Mouse (Mus musculus) heart, postnatal 10 days (tissue): ENCODE results near the gene Asb6. TPM values are rescaled to one million over a fixed set of nuclear protein-coding genes. Genes with fewer than 3 reads are reported as not detected.
A peak's percentile ranks its signal among the peaks of the same experiment; 100 is the strongest.

Experiments used
- DNase-seq, 2 experiments: peaks; one replicate each; pipeline ENCODE4 v3.0.0; 2021
- intact Hi-C: fragments of 180-260 bp; cut with DNase I; formaldehyde crosslinking; loops from one replicate; pipeline ENCODE4 v1.15.1; 2025
- total RNA-seq, 2 experiments: library from RNA; stranded (reverse); gene quantifications; 2 replicates each; pipeline ENCODE4 v1.2.3; 2021

Gene Asb6
- total RNA-seq, 2 experiments from 2014 or later = 12.0 to 13.5 TPM

DNA sequence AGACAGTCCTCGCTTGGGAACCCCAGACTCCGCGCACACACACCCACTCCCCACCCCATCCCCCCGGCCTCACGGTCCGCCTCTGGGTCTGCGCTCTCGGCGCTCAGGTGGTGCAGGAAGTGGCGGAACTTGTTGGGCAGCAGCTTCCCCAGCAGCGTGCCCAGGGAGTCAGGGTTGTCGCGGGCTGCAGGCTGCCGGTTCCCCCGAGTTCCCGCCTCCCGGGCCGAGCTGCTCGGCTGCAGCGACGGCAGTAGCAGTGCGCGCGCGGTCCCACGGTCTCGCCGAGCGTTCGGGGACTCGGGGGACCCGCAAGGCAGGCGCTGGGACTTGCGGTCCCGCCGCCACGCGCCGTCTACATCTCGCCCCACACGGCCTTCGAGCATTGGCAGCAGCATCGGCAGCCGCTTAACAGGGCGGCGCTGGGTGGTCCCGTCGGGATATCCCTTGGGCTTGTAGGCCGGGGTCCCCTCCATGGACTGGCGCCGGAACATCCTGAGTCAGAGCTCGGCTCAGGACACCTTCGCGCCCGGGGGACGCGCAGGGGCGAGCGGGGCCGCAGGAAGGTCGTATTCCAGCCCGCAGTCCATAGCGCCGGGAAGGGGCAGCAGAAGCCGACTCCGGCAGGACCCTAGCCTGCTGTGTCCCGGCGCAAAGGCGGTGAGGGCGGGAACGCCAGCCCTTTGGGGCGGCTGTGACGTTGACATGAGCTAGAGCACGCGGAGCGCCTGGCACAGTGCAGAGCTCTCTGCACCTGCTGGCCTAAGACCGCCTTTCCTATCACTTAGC is 28.9 kb downstream of the Asb6 start:
- DNase-seq = peak; percentile 53 to 57

DNA sequence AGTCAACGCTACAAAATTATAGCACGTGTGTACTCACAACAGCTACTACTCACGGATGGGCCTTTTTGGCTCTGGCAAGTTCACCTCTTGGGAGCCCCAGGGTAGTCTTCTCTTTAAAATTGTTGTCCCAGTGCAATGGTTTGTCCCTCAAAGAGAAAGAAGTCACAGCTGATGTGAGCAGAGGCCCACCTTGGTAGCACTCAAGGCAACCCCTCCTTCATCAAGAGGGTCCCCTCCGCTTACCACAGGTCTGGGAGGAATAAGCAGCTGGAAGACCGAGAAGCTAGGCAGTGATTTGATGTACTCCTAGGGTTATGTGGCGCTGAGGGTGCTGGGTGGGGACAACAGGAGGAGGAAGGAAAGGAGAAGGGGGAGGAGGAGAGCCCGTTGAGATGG is 29.5 kb downstream of the Asb6 start:
- intact Hi-C loops = no loop called here
- DNase-seq = no peak

More for the DNA sequence above, 28.9 kb downstream of the Asb6 start:
- intact Hi-C loops = no loop called here

DNA sequence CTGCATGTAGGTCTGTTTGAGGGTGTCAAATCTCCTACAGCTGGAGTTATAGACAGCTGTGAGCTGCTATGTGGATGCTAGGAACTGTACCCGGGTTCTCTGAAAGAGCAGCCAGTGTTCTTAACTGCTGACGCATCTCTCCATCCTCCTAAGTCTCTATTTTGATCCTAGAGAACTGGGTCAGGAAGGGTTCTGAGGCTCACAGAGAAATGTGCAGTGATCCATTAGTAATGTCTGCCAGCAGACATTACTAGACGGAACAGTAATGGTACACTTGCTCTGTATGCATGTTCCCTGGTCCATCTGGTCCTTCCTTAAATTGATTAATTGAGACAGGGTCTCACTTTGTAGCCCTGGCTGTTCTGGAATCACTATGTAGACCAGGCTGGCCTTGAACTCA is 30.7 kb downstream of the Asb6 start:
- no peak for DNase-seq
- intact Hi-C loops = no loop called here

DNA sequence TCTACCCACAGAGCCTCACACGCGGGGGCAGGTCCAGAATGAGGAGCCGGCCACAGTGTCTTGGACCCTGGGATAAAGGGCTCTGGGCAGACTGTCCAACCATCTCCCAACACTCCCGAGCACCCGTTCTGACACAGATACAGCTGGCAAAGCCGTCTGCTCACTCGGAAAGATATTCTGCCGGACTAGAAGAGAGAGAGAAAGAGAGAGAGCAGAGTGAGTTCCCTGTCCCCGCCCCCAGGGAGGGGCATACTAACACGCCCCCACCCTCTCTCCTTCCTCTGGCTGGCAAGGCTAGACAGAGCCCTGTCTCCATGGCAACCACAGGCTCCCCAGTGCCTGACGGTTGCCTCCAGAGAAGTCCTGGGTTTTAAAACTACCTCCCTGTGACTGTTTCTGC is 33.8 kb downstream of the Asb6 start:
- intact Hi-C loops = no loop called here
- peak; percentile 74 to 75 for DNase-seq

DNA sequence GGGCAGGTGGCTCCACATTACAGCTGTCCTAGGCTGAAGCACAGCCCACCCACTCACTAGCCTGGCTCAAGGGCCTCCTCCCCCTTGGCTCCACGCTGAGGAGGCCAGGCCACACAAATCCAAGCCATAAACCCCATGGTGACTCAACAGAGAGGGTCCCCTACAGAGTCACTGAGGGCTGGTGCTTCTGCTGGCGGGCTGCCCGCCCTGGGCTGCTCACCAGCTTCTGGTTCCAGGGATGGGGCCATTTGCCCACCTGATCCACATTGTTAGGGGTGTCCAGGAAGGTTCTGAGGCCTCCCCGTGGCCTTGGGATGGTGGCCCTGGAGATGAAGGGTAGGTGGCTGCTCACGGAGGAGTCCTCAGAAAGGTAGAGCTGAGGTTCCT is 34.3 kb downstream of the Asb6 start:
- no peak for DNase-seq
- intact Hi-C loops = loop anchor here (2.0 kb wide), 2 partner anchors 139 to 355 kb away; no protein-coding TSS in a partner anchor

DNA sequence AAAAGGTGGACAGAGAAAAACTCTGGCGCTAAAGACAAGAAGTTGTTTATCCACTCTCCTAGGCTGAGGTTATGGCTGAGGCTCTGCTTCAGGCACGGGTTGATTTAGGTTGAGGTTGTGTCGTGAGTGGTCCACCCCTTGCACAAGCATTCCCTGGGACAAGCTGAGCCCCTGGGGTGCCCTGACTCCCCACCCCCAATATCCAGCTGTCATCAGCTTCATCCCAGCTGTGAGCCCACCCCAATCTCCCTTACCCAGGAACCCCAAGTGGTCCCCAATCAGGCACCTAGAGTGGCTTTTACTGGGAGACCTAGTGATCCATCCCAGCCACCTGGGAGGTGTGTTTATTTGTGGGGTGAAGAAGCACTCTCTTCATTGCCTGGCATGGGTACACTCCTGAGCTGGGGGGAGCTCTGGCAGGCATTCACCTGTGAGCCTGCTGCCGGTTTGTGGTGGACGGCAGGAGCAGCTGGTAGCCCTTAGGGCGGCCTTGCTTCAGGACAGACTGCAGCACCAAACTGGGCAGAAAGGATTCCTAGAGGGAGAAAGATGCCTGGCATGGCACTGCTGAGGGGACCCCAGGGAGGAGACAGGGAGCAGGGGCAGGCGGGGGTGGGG is 34.8 kb downstream of the Asb6 start:
- DNase-seq = no peak
- intact Hi-C loops = loop anchor here (2.0 kb wide), 2 partner anchors 139 to 355 kb away; no protein-coding TSS in a partner anchor

DNA sequence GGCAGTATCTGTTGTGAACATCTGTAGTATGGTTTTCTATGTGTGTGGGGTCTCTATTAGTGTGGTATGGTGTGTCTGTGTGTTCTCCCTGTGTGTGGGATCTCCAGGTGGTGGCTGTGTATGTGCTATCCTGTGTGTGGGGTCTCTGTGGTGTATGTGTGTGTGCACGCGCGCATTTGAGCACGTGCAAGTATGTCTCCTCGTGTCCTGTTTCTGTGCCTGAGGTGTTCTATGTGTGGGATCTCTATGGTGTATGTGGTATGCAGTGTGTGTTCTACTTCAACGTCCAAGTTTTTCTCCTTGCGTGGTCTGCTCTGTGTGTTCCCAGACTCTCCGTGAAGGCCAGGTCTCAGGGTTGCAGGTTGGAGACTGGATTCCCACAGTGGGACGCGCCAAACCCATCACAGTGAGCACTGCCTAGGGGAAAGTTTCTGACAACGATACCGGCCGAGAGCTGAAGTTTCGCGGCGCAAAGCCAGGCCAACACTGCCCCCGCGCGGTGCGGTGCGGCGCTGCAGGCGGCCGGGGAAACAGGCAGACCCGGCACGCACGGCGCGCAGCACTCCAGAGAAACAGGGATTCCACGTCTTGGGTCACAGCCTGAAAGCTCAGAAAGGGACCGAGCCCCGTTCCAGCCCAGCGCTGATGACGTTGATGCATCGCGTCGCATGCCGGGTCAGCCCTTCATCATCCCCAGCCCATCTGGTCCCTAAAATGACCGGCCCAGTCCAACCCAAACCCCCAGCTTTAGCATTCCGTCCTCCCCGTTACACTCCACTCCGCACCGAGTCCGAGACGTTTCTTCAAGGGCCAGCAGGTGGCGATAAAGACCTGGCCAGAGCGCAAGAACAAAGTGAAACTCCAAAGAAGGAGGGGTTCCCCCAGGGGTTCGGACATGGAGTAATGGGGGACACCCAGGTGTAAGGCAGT is 35.7 kb downstream of the Asb6 start:
- DNase-seq = peak; percentile 98 to 99
- intact Hi-C loops = loop anchor here (1.0 to 5.0 kb wide), 7 partner anchors 72 to 359 kb away; no protein-coding TSS in a partner anchor

DNA sequence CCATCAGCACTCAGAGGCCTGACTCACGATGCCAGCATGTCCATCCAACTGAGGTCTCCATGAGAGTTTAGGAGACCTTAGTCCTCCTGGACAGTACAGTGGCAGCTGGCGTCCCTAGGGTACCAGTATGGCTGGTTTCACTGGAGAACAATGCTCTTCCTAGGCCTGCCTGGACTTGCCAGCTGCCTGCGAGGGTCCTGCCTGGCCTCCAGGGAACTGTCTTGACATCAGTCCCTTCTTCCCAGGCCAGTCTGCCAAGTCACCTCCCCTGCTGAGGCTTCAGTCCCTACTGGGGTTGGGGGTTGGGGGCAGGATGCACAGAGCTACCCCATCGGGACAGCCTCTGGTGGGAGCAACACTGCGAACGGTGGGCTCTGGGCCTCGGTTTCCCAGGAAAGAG is 38.1 kb downstream of the Asb6 start:
- DNase-seq = no peak
- intact Hi-C loops = loop anchor here (5.0 kb wide), 2 partner anchors 70 to 130 kb away; no protein-coding TSS in a partner anchor

DNA sequence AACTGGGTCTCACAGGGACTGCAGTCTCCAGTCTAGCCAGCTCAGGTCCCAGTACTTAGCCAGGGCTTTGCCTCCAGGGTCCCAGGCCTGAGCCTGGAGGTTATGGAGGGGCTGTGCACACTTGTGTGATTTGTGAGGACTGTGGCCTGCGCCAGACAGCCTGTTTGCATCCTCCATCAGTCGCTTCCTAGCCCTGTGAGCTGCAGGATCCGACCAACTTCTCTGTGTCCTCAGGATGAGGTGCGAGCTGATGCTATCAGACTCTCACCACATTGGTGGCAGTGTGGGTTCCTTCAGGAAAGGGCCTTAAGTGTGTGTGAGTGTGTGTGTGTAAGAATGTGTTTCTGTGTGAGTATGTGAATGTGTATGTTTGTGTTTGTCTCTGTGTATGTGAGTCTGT is 42.7 kb downstream of the Asb6 start:
- no peak for DNase-seq
- intact Hi-C loops = no loop called here

DNA sequence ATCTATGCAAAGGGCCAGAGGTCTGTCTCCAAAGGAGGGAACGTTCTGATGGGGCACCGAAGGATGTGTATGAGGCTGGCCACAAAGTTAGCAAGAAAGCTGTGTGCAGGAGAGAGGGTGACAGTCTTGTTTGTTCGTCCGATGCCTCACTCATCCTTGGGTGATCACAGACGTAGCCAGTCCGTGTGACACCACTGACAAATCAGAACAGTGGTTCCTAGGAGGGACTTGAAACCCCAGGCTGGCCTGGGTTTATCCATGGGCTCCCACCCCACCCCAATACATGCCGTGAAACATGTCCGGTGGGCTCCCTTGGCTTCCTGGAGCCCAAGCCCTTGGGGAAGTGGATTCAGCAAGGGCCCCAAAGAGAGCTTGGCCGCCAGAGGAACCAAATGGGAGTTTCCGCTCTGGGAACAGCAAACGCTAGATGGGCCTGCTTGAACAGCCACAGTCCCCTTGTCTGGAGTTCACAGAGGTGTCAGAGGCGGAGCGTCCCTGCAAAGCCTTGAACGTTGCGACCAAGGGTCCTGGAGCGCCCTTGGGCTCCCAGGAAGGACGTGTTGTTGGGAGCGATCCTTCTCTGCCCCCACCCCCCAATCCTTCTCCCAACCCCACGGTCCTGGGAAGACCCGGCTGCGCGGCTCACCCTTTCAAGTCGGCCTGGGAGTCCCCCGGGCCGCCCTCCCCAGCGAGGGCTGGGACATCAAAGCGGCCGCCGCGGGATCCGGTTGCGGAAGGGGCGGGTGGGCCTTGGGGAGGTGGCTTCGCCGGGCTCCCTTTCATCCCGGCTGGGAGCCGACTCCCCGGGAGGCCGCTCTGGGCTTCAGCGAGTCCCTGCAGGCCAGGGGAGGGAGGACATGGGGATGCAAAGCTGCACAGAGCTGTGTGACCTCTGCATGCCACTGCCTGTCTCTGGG is 45.8 kb downstream of the Asb6 start:
- intact Hi-C loops = no loop called here
- DNase-seq = peak; percentile 59 to 68

DNA sequence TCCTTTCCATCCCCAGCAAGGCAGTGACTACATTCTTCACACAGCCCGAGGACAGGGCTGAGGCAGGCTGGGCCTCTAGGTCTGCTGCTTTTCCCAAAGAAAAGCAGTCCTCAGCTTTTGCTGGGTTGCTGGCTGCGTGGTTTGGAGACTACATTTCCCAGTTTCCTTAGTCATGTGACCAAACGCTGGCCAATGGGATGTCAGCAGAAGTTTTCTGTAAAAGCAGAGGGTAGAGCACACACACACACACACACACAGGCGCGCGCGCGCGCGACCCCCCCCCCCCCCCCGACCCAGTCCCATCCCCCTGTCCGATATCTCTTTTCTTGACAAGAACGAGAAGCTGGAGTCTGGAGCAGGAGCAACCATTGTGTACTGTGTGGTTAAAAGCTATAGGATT is 46.8 kb downstream of the Asb6 start:
- intact Hi-C loops = no loop called here
- DNase-seq = peak; percentile 80 to 84

DNA sequence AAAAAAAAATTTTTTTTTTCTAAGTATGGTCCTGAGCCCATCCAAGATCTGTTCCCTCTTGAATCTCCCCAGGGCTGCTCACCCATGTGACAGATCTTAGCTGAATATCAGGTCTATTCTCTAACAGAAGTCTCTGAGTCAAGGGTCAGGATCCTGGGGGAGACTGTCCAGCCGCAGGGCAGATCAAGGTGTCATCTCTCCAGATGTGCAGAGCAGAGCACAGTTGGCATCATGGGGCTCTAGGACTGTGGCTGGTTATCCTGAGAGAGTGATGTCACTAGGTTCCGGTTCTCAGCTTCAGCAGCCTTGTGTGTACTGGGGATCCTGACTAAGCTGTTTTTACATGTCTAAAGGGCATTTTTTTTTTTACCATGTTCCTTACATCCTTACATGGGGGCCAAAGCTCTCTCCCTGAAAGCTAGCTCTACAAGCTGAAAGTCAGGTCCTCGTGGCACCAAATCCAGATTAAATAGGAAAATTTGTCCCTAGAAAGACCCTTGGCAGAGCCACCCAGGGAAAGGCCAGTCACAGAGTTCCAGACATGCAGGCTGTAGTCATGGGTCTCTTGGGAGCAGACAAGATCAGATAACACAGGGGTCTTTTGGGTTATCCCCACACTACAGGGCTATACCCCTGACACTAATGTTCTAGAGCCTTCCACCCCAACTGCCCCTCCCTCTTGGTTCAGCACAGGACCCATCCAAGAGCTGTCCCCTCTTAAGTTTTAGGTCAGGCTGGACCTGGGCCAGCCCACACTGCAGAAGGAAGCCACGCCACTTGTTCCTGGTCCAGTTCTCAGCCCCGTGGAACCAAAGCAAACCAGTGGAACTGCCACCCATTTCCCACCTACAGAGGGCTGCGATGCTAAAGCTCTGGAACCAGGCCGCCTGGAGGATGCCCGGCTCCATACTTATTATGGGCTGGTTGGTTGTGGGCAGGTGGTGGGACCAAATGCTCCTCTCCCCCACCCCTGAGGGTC is 47.5 kb downstream of the Asb6 start:
- DNase-seq = no peak

DNA sequence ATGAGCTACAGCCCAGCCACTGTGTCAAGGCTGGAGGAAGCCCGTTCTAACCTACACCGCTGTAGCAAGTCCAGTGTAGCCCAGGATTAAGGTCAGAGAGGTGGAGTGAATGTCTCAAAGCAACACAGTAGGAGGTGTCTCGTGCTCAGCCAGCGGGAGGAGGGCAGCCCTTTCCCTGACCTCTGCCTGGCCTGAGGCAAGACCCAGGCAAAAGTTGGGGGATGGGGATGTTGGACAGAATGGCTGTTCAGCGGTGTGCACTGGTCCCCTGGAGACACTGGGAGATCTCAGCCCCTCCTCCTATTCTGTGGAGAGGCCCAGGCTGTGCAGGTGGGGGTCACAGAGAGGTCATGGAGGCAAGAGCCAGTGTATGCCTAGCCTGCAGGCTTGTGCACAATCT is 50.9 kb downstream of the Asb6 start:
- DNase-seq = no peak
- intact Hi-C loops = no loop called here

More for the DNA sequence above, 47.5 kb downstream of the Asb6 start:
- intact Hi-C loops = no loop called here

DNA sequence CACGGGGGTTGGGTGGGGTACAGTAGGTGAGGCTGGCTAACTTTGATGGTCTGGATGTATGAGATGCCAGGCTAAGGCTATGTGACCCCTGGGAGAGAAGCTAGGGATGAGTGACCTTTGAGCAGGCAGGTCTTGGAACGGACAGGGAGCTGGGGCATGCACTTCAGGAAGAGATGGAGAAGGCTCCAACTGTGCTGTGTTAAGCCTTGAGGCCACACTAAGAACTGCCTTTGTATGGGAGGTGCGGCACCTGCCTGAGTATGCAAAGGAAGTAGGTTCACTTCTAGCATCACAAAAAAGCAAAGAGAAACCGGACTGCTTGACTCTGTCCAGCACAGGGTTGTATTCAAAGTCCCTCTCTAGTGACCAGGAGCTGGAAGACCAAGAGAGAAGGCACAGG is 51.9 kb downstream of the Asb6 start:
- DNase-seq = no peak
- intact Hi-C loops = no loop called here

DNA sequence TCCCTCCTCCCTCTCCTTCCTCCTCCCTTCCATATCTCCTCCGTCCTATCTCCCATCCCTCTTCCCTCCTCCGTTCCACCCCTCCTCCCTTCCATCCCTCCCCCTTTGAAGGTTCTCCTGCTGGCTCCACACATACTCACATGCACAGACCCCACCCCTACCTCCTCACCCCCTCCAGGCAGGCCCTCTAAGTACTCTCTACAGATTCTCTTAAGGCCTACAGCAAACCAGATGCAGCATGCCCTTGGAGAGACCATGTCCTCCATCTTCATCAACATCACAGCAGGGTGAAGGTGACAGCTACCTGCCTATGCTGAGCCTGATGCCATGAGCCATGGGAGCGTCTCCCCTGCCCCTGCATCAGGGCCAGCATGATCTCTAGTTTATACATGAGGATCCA is 52.9 kb downstream of the Asb6 start:
- no peak for DNase-seq
- intact Hi-C loops = no loop called here

DNA sequence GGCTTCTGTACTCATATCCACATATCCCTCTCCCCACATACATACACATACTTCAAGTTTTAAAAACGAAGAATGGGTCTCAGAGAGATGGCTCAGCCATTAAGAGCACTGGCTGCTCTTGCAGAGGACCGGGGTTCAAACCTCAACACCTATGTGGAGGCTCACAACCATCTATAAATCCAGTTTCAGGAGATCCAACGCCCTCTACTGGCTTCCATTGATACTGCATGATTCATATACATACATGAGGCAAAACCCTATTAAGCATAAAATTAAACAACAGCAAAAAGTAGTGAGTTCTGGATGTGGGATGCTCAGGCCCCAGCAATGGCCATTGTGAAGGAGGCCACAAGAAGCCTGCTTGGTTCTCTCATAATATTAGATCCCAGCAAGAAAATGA is 54.2 kb downstream of the Asb6 start:
- intact Hi-C loops = no loop called here

DNA sequence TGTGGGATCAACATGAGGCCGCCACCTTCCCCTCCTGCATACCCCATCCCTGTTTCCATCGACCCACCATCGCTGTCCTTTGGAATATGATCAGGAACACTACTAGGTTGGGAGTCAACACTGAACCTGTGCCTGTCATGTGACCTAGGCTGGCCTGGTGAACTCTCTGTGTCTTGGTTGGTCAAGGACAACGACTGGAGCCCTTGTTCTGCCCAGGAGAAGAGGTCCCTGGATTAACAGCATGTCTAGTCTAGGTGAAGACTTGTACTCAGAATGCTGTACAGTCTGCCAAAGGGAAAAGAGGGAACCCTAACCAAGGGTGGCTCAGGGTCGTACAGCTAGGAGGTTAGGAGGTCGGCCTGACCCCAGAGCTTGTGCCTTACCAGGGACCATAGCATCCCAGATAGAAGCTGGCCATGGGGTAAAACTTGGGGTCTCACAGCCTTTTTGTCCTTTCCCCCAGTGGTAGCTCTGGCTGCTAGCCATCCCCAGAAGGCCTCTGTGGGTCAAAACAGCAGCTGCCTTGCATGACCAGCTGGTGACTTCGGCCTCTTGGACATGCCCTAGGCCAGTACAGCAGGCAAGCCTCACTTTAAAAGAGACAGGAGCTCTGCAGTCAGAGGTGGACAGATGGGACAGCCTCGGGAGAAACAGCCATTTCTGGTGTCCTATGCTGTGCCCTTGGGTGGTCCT is 56.7 kb downstream of the Asb6 start:
- peak in 1 of 2 experiments; percentile 37 for DNase-seq
- intact Hi-C loops = loop anchor here (5.0 kb wide), 2 partner anchors 51 to 226 kb away; no protein-coding TSS in a partner anchor

More for the DNA sequence above, 54.2 kb downstream of the Asb6 start:
- DNase-seq = no peak
